In genomic region chr10:118640810-118641427, GRCm38 (mm10) we compare ENCODE assay signal across 10 mouse cellular contexts.
DNase-seq lines count a peak whose midpoint lies in the region; ATAC-seq and TF ChIP-seq lines count a peak whose summit lies in the region.
"Had no signal": no experiment of that assay in that cellular context is flagged by ENCODE, and none has a peak within 500 bp of the region (broad histone marks: within the 10 kb centered on the region; RNA-seq: fewer than 3 reads in every experiment).

No protein-coding gene starts in this region.

- H3K9me3 ChIP-seq in forebrain, embryonic 15.5 days, result no peaks in the 10 kb centered on the region
- no peaks in the 10 kb centered on the region for H3K9me3 ChIP-seq in midbrain, embryonic 10.5 days (replicated peaks)
- H3K9me3 ChIP-seq: megakaryocyte, embryonic 14.5 days had no signal

- peak; percentile 20 to 25 for DNase-seq in cerebellum, adult 2 months
- DNase-seq in cerebellum, adult 18-20 months, result no peak
- DNase-seq in Muller cell, postnatal 12 days (ENCODE audit: inconsistent ontology term), result peak; percentile 17
- peak; percentile 17 for DNase-seq in midbrain, embryonic 10.5 days (ENCODE audit: low spot score)
- DNase-seq in urinary bladder, adult 2 months (ENCODE audit: low spot score), result no peak

- H3K4me3 ChIP-seq in cerebellum, adult 2 months (replicated peaks; ENCODE audit: insufficient read depth, low read depth, low read length), result no peak overlapping the region
- 0 out of 2 replicates have a peak overlapping the region, but pooled peaks have one; percentile 8 for H3K4me3 ChIP-seq in forebrain, embryonic 15.5 days
- H3K4me3 ChIP-seq in midbrain, embryonic 10.5 days, result no peak overlapping the region
- H3K4me3 ChIP-seq: megakaryocyte, embryonic 14.5 days had no signal

- no peak for TF ChIP-seq POLR2A in cerebellum, adult 2 months (IDR thresholded peaks at IDR 0.05; ENCODE audit: borderline replicate concordance, insufficient read depth, low read length)

- no peaks in the 10 kb centered on the region for H3K36me3 ChIP-seq in forebrain, embryonic 15.5 days
- H3K36me3 ChIP-seq in midbrain, embryonic 10.5 days, result no peaks in the 10 kb centered on the region

- no peak overlapping the region; the same call in 1 of the 2 replicates for H3K27ac ChIP-seq in cerebellum, adult 2 months (ENCODE audit: insufficient read depth, low read length)
- H3K27ac ChIP-seq in forebrain, embryonic 15.5 days (replicated peaks), result peak overlapping the region; percentile 95
- peak overlapping the region; percentile 58 for H3K27ac ChIP-seq in midbrain, embryonic 10.5 days (replicated peaks)
- H3K27ac ChIP-seq: kidney, postnatal 0 days had no signal

- WGBS in cerebellum, adult 2 months, result 15% methylated on average over 12 of the region's 12 CpGs
- 11% methylated on average over 12 of the region's 12 CpGs for whole genome bisulfite sequencing in forebrain, embryonic 15.5 days
- 65% methylated on average over 12 of the region's 12 CpGs for WGBS in midbrain, embryonic 10.5 days

- peak; percentile 89 for ATAC-seq in forebrain, embryonic 15.5 days (replicated peaks)
- no peak for ATAC-seq in monocyte, adult 5-6 weeks (replicated peaks; ENCODE audit: insufficient number of reproducible peaks, low FRiP score, low TSS enrichment, poor library complexity, severe bottlenecking)
- ATAC-seq in activated CD4-positive, CD25-positive, alpha-beta regulatory T cell, adult 4 months, result no peak

- peaks cover 6% of the 10 kb centered on the region; the same call in 1 of the 2 replicates for H3K4me1 ChIP-seq in cerebellum, adult 2 months (ENCODE audit: control insufficient read depth, insufficient read depth, low read length)
- H3K4me1 ChIP-seq in forebrain, embryonic 15.5 days, result peaks cover 19% of the 10 kb centered on the region
- peaks cover 16% of the 10 kb centered on the region for H3K4me1 ChIP-seq in midbrain, embryonic 10.5 days
- H3K4me1 ChIP-seq: megakaryocyte, embryonic 14.5 days had no signal

- H3K27me3 ChIP-seq in cerebellum, adult 2 months (ENCODE audit: control insufficient read depth, insufficient read depth, low read length), result no peaks in the 10 kb centered on the region
- no peaks in the 10 kb centered on the region for H3K27me3 ChIP-seq in forebrain, embryonic 15.5 days
- H3K27me3 ChIP-seq in midbrain, embryonic 10.5 days (ENCODE audit: low read depth, poor library complexity, severe bottlenecking), result no peaks in the 10 kb centered on the region

- H3K4me2 ChIP-seq in forebrain, embryonic 15.5 days (replicated peaks), result peak overlapping the region; percentile 31

- H3K9ac ChIP-seq in forebrain, embryonic 15.5 days (replicated peaks), result peak overlapping the region; percentile 13; the same call in 1 of the 2 replicates

- no peak for TF ChIP-seq CTCF in cerebellum, adult 2 months (IDR thresholded peaks at IDR 0.05; ENCODE audit: borderline replicate concordance, insufficient read depth, low read depth, low read length)

Comparison
In these comparisons a context has a peak if more than half of its experiments do, and no peak if none do; other contexts are left out.
1. DNase-seq: peak in cerebellum, adult 2 months (2 of 2), Muller cell, postnatal 12 days (single experiment) and midbrain, embryonic 10.5 days (single experiment); none in cerebellum, adult 18-20 months (0 of 2) and urinary bladder, adult 2 months (single experiment).